Mouse (Mus musculus): ENCODE data around the gene Cks2. TPM values are rescaled to one million over a fixed set of nuclear protein-coding genes. Genes with fewer than 3 reads are reported as not detected.

Gene Cks2
- polyA plus RNA-seq, 1 experiment from 2014 or later: 285 TPM

- 0% methylated on average over 7 of the region's 7 CpGs for WGBS
- Histone ChIP-seq H3K27ac (replicated peaks; ENCODE audit: low read depth, low read length) (peak overlapping the region; percentile 74), H3K36me3 (ENCODE audit: control insufficient read depth, insufficient read depth, low read length) (peaks cover 3% of the 10 kb centered on the region; the same call in 1 of the 2 replicates), H3K9me3 (ENCODE audit: control insufficient read depth, low read length) (no peaks in the 10 kb centered on the region), H3K9ac (ENCODE audit: low read depth, low read length) (peak overlapping the region; percentile 89), H3K4me1 (ENCODE audit: control insufficient read depth, insufficient read depth, low read length) (peaks cover 17% of the 10 kb centered on the region; the same call in 1 of the 2 replicates), H3K4me3 (ENCODE audit: low read depth, low read length) (peak overlapping the region; percentile 78), H3K27me3 (replicated peaks; ENCODE audit: control insufficient read depth, insufficient read depth, low read length) (no peaks in the 10 kb centered on the region), H3K4me2 (ENCODE audit: low read depth, low read length) (peak overlapping the region; percentile 62)
- ATAC-seq (ENCODE audit: low read depth): no peak
- DNase-seq (ENCODE audit: low spot score): peak; percentile 51
Measured at GRCm38 (mm10) chr13:51645872-51646271, 840 bp downstream of the Cks2 start.

- H3K4me1 ChIP-seq (ENCODE audit: control insufficient read depth, insufficient read depth, low read length): peaks cover 19% of the 10 kb centered on the region; the same call in 1 of the 2 replicates
- H3K27ac ChIP-seq (replicated peaks; ENCODE audit: low read depth, low read length): no peak overlapping the region
- peak overlapping the region; percentile 78 for H3K4me3 ChIP-seq (ENCODE audit: low read depth, low read length)
- no peaks in the 10 kb centered on the region for H3K27me3 ChIP-seq (replicated peaks; ENCODE audit: control insufficient read depth, insufficient read depth, low read length)
- peaks cover 3% of the 10 kb centered on the region; the same call in 1 of the 2 replicates for H3K36me3 ChIP-seq (ENCODE audit: control insufficient read depth, insufficient read depth, low read length)
- 15% methylated on average over 3 of the region's 3 CpGs for WGBS
- H3K9ac ChIP-seq (ENCODE audit: low read depth, low read length): peak overlapping the region; percentile 89
- ATAC-seq (ENCODE audit: low read depth) (no peak), DNase-seq (ENCODE audit: low spot score) (no peak)
- H3K9me3 ChIP-seq (ENCODE audit: control insufficient read depth, low read length): no peaks in the 10 kb centered on the region
- H3K4me2 ChIP-seq (ENCODE audit: low read depth, low read length): peak overlapping the region; percentile 62
Measured at GRCm38 (mm10) chr13:51646362-51647027, 1.5 kb downstream of the Cks2 start.

GRCm38 (mm10) chr13:51647770-51648169 lies 2.7 kb downstream of the Cks2 start:
- Histone ChIP-seq H3K27ac (replicated peaks; ENCODE audit: low read depth, low read length) (no peak overlapping the region), H3K27me3 (replicated peaks; ENCODE audit: control insufficient read depth, insufficient read depth, low read length) (no peaks in the 10 kb centered on the region), H3K9ac (ENCODE audit: low read depth, low read length) (no peak overlapping the region), H3K4me3 (ENCODE audit: low read depth, low read length) (peak overlapping the region; percentile 78; the same call in 1 of the 2 replicates), H3K4me2 (ENCODE audit: low read depth, low read length) (peak overlapping the region; percentile 62), H3K4me1 (ENCODE audit: control insufficient read depth, insufficient read depth, low read length) (peaks cover 24% of the 10 kb centered on the region; the same call in 1 of the 2 replicates), H3K9me3 (ENCODE audit: control insufficient read depth, low read length) (no peaks in the 10 kb centered on the region), H3K36me3 (ENCODE audit: control insufficient read depth, insufficient read depth, low read length) (peaks cover 4% of the 10 kb centered on the region; the same call in 1 of the 2 replicates)
- WGBS: 91% methylated on average over 3 of the region's 3 CpGs
- ATAC-seq (ENCODE audit: low read depth): no peak
- DNase-seq (ENCODE audit: low spot score): no peak

GRCm38 (mm10) chr13:51648237-51648636 lies 3.2 kb downstream of the Cks2 start:
- 85% methylated on average over 4 of the region's 4 CpGs for WGBS
- Histone ChIP-seq H3K9ac (ENCODE audit: low read depth, low read length) (no peak overlapping the region), H3K27ac (replicated peaks; ENCODE audit: low read depth, low read length) (no peak overlapping the region), H3K36me3 (ENCODE audit: control insufficient read depth, insufficient read depth, low read length) (peaks cover 8% of the 10 kb centered on the region; the same call in 1 of the 2 replicates), H3K4me2 (ENCODE audit: low read depth, low read length) (no peak overlapping the region; the same call in 1 of the 2 replicates), H3K27me3 (replicated peaks; ENCODE audit: control insufficient read depth, insufficient read depth, low read length) (no peaks in the 10 kb centered on the region), H3K4me1 (ENCODE audit: control insufficient read depth, insufficient read depth, low read length) (peaks cover 24% of the 10 kb centered on the region; the same call in 1 of the 2 replicates), H3K9me3 (ENCODE audit: control insufficient read depth, low read length) (no peaks in the 10 kb centered on the region), H3K4me3 (ENCODE audit: low read depth, low read length) (no peak overlapping the region)
- ATAC-seq (ENCODE audit: low read depth) (no peak), DNase-seq (ENCODE audit: low spot score) (no peak)

- Histone ChIP-seq H3K9me3 (ENCODE audit: control insufficient read depth, low read length) (no peaks in the 10 kb centered on the region), H3K4me3 (ENCODE audit: low read depth, low read length) (no peak overlapping the region), H3K4me2 (ENCODE audit: low read depth, low read length) (no peak overlapping the region), H3K27me3 (replicated peaks; ENCODE audit: control insufficient read depth, insufficient read depth, low read length) (no peaks in the 10 kb centered on the region), H3K4me1 (ENCODE audit: control insufficient read depth, insufficient read depth, low read length) (peaks cover 24% of the 10 kb centered on the region; the same call in 1 of the 2 replicates), H3K27ac (replicated peaks; ENCODE audit: low read depth, low read length) (no peak overlapping the region), H3K9ac (ENCODE audit: low read depth, low read length) (no peak overlapping the region), H3K36me3 (ENCODE audit: control insufficient read depth, insufficient read depth, low read length) (peaks cover 22% of the 10 kb centered on the region)
- no peak for ATAC-seq (ENCODE audit: low read depth)
- WGBS: 25% methylated on average over 1 of the region's 1 CpGs
- no peak for DNase-seq (ENCODE audit: low spot score)
Measured at GRCm38 (mm10) chr13:51649740-51650139, 4.7 kb downstream of the Cks2 start.

- peaks cover 24% of the 10 kb centered on the region; the same call in 1 of the 2 replicates for H3K4me1 ChIP-seq (ENCODE audit: control insufficient read depth, insufficient read depth, low read length)
- no peaks in the 10 kb centered on the region for H3K27me3 ChIP-seq (replicated peaks; ENCODE audit: control insufficient read depth, insufficient read depth, low read length)
- H3K9ac ChIP-seq (ENCODE audit: low read depth, low read length): peak within 1 kb of the TSS; percentile 82
- H3K27ac ChIP-seq (replicated peaks; ENCODE audit: low read depth, low read length): peak within 1 kb of the TSS; percentile 91
- WGBS: under 1% methylated on average over 58 of the region's 69 CpGs
- ATAC-seq (ENCODE audit: low read depth) (peak; percentile 97), DNase-seq (ENCODE audit: low spot score) (peak; percentile 97)
- peak within 1 kb of the TSS; percentile 74 for H3K4me3 ChIP-seq (ENCODE audit: low read depth, low read length)
- peak within 1 kb of the TSS; percentile 77 for H3K4me2 ChIP-seq (ENCODE audit: low read depth, low read length)
- H3K36me3 ChIP-seq (ENCODE audit: control insufficient read depth, insufficient read depth, low read length): peaks cover 40% of the 10 kb centered on the region
- H3K9me3 ChIP-seq (ENCODE audit: control insufficient read depth, low read length): no peaks in the 10 kb centered on the region
Measured at GRCm38 (mm10) chr13:51651408-51652064, 6.5 kb downstream of the Cks2 start, which contains the start of gene Secisbp2. Gene Secisbp2 (plus strand): TSS chr13:51651697.

GRCm38 (mm10) chr13:51653159-51653558 lies 8.1 kb downstream of the Cks2 start:
- 91% methylated on average over 6 of the region's 6 CpGs for WGBS
- no peak overlapping the region for H3K4me2 ChIP-seq (ENCODE audit: low read depth, low read length)
- DNase-seq (ENCODE audit: low spot score) (no peak), ATAC-seq (ENCODE audit: low read depth) (no peak)
- peaks cover 57% of the 10 kb centered on the region for H3K36me3 ChIP-seq (ENCODE audit: control insufficient read depth, insufficient read depth, low read length)
- no peak overlapping the region for H3K4me3 ChIP-seq (ENCODE audit: low read depth, low read length)
- H3K27me3 ChIP-seq (replicated peaks; ENCODE audit: control insufficient read depth, insufficient read depth, low read length): no peaks in the 10 kb centered on the region
- no peak overlapping the region for H3K9ac ChIP-seq (ENCODE audit: low read depth, low read length)
- no peak overlapping the region for H3K27ac ChIP-seq (replicated peaks; ENCODE audit: low read depth, low read length)
- H3K4me1 ChIP-seq (ENCODE audit: control insufficient read depth, insufficient read depth, low read length): peaks cover 9% of the 10 kb centered on the region; the same call in 1 of the 2 replicates
- H3K9me3 ChIP-seq (ENCODE audit: control insufficient read depth, low read length): no peaks in the 10 kb centered on the region

GRCm38 (mm10) chr13:51653961-51654360 lies 8.9 kb downstream of the Cks2 start:
- no peak overlapping the region for H3K4me2 ChIP-seq (ENCODE audit: low read depth, low read length)
- no peak overlapping the region for H3K27ac ChIP-seq (replicated peaks; ENCODE audit: low read depth, low read length)
- no peak for ATAC-seq (ENCODE audit: low read depth)
- no peak overlapping the region for H3K4me3 ChIP-seq (ENCODE audit: low read depth, low read length)
- H3K27me3 ChIP-seq (replicated peaks; ENCODE audit: control insufficient read depth, insufficient read depth, low read length): no peaks in the 10 kb centered on the region
- H3K36me3 ChIP-seq (ENCODE audit: control insufficient read depth, insufficient read depth, low read length): peaks cover 65% of the 10 kb centered on the region
- H3K4me1 ChIP-seq (ENCODE audit: control insufficient read depth, insufficient read depth, low read length): peaks cover 9% of the 10 kb centered on the region; the same call in 1 of the 2 replicates
- no peak overlapping the region for H3K9ac ChIP-seq (ENCODE audit: low read depth, low read length)
- DNase-seq (ENCODE audit: low spot score): no peak
- H3K9me3 ChIP-seq (ENCODE audit: control insufficient read depth, low read length): no peaks in the 10 kb centered on the region
- 93% methylated on average over 9 of the region's 9 CpGs for WGBS
